Mouse (Mus musculus): ENCODE data around the gene Map4.

DNA sequence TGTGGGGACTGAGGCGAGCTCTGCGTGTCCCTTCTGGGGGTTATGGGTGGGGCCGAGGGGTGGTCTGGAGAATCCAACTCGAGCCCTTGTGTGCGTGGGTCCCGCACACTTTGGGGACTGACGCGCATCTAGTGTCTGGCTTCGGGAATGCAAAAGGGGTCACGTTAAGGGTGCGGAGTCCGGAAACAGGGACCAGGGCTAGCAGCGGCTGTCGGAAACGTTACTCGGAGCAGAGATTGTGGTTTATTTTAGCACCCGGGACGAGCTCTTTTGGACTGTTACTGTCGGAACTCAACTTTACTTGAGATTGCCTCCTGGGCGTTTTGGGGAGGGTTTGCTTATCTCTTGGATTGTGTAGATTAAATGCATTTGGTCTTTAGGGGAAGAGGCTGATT lies 1.1 kb downstream of the Map4 start:
- TF ChIP-seq POLR2A (IDR thresholded peaks at IDR 0.05; ENCODE audit: low read depth, low read length) (no peak), CTCF (conservative IDR thresholded peaks at IDR 0.05; ENCODE audit: insufficient read depth, insufficient read length, low read depth, low read length) (no peak)

Measured in kidney, adult 2 months (tissue).